Mouse (Mus musculus) urinary bladder, postnatal 36 days (tissue): ENCODE results near the gene Tm6sf1.

Source experiments
- DNase-seq, 2 experiments: peaks; one replicate each; pipeline ENCODE4 v3.0.0; 2022; ENCODE audit warnings: low spot score in 2 of 2, mixed read lengths in 1 of 2

The Tm6sf1 gene

DNA sequence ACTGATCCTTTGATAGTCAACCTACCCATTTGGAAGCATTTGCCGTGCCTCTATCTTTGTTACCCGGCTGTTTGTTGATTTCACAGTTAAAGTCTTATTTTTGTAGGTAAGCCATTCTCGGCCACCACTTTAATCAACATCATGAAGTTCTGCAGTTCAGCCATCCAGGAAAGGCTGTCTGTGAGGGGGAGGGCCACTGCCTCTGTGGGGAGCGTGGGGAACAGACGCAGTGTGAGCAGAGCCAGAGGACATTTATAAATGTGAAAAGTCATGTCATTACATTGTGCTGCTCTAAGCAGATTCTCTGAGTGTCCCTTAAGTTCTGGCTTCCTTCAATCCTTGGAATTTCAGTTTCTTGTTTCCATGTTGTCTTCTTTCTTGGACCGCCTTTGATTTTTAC, 8.6 kb upstream of the Tm6sf1 start:
- DNase-seq: no peak

DNA sequence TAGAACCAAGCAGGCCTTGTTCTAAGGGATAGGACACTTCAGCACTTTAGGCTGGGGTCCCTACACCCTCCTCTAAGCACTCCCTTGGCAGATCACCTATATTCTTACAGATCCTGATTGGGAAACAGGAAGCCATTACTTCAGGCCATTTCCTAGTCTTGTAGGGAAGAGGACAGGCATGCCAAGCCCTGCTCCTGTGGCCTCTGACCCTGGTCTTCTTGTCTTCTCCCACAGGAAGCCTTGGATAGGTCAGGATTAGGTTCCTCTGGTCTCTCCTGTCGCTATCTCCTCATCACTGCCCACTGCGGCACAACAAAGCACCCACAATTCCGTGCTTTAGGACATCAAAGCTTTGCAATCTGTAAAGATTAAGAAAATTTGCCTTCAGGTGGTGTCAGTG, 7.1 kb upstream of the Tm6sf1 start:
- no peak for DNase-seq

DNA sequence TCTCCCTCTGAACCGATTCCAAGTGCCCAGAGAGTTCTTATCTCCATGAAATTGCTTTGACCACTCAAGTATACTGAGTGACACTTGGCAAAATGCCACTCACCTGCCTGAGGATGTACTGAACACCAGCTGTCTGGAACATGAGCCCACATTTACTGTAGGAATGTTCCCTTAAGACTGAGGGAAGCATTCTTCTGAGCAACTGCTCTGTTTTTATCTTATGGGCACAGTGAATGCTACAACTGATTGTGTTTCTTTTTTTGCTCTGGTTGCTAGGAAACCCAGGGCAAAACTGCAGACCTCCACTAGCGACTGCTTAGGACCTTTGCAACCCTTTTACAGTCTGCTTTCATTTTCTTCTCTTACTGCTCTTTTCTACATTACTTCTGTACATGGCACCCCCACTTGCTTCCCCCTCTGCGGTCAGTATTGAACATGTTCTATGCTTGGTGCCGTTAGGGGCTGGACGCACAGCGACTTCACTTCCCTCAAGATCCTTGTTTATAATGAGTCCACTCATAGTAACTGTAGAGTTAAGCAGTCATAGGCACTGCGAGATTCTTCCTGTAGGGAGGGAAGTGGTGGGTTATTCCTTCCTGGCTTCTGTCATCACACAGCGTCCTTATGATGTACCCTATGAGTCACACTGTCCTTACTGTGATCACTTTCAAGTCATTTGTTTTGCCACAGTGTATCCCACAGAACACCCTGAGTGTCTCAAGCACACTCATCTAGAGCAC, 4.1 kb upstream of the Tm6sf1 start:
- no peak for DNase-seq

DNA sequence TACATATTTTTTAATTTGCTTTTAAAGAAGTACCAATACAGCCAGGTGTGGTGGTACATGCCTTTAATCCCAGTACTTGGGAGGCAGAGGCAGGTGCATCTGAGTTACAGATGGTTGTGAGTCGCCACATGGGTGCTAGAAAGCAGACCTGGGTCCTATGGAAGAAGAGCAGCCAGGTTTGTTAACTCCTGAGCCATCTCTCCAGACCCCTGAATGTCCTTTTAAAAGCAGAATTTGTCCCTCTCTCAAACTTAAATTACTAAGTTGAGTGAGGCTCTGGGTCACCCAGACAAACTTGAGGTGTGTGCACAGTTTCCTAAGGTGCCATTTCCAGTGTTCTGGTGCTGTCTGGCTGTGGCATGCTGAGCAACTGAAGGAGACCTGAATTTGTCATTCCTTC, 3.1 kb upstream of the Tm6sf1 start, which contains the start of gene Gm10160:
TSS of gene Gm10160 (minus strand) at position 101 of the 400 bp plus-strand sequence.
- DNase-seq: no peak

DNA sequence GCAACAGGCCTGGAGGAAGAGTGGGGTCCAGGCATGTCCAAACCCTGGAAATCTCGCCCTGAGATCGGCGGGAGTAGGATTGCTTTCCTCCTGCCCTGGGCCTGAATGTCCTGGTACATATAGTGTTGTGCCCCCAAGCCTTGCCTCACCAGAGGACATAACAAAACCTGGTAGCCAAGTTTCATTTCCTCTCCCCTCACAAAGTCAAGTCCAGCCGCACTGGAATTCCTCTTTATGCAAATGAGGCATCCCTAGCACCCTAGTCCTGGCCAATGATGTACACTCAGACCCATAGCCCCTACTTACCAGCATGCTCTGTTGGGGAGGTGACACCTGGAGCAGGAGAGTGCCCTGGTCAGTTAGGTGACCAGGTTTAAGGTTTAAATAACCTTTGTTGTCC, 2.6 kb upstream of the Tm6sf1 start:
- DNase-seq: no peak

DNA sequence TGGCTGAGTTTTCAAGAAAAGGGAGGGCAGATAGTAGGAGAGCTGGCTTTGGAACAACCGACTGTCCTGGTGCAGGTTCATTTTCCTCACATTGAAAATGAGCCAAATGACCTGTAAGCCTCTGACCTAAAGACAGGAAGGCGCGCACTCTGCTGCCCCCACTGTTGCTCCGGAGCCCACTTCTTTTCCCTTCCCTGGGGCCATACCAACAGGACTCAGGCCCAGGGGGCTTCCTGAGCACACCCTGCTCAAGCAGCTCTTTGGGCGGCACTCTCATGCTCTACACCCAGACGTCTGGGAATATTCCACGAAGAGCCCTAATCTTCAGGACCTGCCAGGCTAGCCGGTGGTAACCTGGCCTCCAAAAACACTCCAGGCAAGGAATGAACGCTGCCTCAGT, 565 bp upstream of the Tm6sf1 start:
- DNase-seq: no peak

DNA sequence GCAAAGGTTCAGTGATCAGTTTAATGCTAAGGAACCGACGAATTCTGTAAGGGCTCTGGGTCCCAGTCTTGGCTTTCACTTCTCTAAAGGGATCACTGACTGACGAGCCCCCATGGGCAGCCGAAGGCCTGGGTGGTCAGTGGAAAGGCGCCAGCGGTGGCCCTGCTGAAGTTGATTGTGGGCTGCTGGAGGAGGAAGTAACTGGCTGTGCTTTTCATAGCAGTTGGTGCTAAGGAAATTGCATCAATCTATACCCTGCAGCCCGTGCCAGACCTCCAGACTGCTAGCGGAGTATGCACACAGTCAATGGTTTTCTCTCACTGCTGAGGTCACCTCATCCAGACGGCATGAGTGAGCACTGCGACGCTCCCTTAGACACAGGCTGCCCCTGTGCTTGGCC, 1.3 kb downstream of the Tm6sf1 start:
- DNase-seq: no peak

DNA sequence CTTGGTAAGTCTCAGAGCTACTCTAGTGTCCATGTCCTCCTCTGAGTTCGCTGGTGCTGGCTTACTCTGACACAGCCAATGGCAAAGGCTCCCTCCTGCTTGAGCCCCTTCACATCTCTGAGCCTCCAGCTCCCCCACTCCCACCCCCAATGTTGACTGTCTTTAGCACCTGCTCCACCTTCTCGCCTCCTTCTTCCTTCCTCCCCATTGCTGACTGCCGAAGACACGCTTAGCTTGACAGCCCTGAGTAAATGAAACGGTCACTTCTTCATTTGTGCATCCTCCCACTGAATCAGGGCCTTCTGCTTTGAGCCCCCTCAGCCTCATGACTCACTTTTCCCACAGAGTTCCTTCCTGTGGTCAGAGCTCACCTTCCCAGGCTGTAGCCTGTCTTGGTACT, 2.2 kb downstream of the Tm6sf1 start:
- no peak for DNase-seq

DNA sequence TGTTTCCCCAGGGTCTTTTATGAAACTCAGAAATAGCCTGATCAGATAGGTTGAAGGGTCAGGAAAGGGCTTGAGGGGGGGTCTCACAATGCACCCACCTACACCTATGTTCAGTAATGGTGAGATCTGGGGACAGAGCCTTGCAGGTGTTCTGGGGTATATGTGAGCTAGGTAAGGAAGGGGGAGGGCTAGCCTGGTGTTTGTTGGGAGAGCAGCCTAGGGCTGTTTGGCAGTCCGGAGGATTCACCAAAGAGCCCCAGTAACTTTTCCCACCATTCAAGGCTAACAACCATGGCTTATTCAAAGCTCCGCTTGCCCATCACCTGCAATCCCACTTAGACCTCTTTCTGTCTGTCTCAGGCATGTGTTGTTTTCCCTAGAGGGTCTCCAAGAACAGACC, 2.7 kb downstream of the Tm6sf1 start:
- no peak for DNase-seq

DNA sequence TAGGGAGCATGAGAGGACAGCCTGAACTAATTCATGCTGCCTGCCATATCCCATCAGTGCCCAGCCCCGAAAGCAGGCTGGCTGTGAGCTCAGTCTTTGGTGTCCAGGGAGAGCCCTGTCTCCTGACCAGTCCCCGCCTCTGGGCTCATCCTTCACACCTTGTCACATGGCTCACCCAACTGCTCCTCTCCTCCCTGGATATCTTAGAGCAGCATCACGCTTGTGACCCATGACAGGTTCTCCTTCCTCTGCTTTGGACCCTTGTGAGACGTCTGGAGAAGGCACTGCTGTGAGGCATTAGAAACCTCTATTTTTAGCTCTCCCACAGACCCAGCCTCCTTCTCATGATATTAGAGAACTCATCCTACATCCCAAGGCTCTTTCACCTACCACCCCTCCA, 3.1 kb downstream of the Tm6sf1 start:
- DNase-seq: no peak

DNA sequence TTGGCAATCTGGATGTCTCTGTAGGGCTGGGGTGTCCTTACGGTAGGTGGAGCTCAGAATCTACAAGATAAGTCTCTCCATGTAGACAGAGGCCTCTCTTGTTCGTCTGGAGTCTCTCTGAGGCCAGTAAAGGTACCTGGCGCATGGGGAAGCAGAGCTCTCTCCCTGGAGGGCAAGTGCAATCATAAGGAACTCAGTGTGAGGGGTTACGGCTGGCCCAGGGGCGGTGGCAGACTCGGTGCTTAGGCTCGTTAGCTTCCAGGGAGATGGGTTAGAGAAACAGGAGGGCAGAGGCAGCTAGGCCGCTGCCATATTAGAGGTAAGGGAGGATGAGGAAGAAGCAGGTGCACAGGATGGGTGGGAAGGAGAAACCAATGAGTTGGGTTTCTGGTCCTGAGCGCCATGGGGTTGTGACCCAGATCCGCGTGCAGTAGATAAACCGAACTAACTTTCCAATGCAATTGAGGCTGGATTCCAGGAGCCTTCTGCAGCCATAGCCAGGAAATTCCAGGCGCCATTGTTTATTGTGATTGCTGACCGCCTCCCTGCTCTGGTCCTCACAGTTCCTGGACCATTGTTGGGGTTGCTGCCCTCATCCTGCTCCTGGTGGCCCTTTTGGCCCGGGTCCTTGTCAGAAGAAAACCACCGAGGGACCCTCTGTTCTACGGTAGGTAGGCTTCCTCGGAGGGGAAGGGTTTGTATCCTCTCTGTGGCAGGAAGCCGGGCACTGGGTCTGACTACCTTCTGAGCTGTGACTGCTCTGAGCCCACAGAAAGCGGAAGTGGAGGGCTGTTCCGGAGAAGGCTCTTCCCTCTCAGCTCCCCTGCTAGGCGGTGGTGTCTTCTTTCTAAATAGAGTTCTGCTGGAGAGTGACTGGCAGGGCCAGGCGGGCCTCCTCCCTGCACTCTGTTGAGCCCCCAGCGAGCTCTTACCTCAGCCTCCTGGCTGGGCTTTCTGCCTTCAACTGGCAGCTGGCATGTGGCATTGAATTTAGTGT, 4.1 kb downstream of the Tm6sf1 start:
- DNase-seq: no peak

DNA sequence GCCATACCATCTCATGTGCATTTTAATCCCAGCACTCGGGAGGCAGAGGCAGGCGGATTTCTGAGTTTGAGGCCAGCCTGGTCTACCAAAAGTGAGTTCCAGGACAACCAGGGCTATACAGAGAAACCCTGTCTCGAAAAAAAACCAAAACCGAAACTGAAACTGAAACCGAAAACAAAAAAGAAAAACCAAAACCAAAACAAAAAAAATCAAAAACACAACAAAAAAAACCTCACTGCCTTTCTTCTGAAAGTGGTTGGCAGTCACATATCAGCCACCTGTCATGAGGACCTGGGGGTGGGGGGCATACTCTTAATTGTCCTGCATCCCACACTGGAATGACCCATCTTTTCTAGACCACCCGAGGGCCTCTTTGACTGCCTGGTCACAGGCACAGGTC, 5.8 kb downstream of the Tm6sf1 start:
- DNase-seq: no peak

DNA sequence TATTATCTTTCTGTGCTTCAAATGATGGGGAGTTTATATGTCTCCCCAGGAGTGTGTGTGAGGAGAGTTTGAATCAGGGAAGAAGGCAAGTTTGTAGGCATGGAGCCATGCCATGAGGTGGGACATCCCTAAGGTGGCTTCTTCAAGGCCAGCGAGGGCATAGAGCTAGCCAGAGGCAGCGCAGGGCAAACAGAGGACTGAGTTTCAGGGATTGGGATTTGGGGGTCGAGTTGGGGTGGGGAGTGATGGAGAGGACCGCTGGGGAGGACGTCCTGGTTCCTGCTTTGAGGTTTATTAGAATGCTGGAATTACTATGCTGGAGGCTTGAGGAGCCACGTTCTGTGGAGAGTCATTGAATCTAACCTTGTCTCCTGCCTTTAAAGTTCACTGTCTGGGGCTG, 7.1 kb downstream of the Tm6sf1 start:
- DNase-seq: no peak

DNA sequence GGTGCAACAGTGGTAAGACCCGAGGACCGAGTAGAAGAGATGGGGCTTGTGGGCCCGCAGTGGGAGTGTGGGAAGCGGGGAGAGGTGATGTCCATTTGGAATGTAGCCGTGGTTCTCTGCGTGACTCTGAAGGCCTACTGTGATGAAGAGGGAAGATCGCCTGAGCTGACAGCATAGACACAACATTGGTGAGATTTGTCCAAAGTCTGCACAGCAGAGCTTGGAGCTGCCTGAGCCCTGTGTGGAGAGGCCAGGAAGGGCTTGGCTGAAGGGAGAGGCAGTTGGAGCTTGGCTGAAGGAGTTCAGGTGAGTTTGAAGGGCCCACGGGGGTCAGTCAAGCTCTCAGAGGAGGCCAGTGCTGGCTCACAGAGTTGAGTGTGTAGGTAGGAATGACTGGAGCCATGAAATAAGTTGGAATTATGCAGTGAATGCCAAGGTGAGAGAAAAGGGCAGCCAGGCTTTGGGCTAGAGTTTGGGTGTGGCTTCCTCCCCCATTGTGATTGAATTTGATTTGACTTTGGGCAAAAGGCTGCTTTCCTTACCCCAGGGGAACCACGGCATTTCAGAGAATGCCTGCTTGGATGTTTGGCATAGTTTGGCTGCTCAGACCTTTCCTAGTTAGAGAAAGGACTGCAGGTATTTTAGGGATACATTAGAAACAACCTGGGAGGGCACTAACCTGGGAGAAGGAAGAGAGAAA, 8.6 kb downstream of the Tm6sf1 start:
- DNase-seq: no peak

DNA sequence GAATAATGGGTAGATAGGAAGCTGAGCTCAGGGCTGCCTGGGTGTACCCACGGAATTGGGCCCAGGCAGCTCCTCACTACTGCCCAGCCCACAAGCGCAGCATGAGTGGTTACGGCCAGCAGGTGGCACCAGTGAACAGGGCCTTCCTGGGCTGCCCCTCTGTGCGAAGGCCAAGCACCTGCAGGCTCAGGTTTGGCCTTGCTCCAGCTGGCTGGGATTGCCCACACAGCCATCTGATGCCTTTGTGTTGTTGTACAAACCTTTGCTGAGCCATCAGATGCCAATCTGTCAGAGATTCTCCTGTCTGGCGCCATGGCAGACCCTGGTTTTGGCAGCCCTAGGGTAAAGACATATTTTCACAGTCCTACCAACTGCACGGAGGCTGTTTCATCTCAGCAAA, 9.4 kb downstream of the Tm6sf1 start:
- peak; percentile 33 to 63 for DNase-seq

DNA sequence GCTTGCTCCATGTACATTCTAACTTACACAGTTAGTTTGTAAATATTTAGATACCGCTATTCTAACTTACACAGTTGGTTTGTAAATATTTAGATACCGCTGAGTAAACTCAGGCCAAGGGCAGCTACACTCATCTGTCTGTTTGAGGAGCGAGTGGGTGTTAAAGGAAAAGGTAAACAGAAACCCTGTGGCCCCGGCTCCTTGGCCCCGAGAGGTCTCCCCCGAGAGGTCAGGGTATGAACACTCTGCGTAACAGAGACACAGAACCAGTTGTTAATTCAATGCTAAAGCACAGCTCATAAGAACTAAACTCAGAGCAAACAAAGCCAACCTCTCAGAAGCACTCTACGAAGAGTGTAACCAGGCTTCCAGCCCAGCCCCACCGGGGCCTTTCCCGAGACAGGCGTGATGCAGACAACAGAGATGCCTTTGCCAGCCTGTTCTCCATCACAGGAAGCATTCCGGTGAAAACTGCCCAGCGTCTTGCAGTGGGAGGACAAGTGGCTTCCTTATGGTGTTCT, 13.8 kb downstream of the Tm6sf1 start:
- DNase-seq: no peak

DNA sequence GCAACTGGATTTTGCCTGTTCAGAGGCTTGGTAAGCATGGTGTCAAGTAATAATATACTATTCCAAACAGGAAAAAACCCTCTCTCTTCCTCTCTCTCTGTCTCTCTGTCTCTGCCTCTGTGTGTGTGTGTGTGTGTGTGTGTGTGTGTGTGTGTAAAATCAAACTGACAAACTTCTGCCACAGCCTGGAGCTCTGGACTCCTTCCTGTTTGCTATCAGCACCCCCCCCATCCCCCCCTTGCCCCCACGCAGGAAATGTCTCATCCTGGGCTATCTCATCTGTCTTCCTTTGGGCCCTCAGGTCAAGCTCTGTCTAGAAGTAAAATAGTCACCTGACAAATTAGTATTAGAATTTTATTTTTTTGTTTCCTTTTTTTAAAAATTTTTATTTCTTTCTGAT, 15.0 kb downstream of the Tm6sf1 start:
- DNase-seq: no peak

DNA sequence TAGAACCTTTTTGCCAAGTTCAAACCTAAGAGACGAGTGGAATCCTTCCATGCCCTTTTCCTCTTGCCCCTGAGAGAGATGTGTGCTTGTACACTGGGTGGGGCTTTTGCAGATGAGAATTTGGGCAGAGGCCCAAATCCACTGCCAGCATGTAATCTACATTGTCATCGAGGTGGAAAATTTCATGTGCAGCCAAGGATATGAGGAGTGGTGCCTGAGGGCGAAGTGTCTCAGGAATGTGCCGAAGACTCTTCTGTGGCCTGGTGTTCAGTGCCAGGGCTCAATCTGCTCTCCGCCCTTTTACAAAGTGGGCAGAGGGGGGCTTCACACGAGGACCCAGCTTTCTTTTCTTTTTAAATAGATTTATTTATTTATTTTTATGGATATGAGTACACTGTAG, 15.8 kb downstream of the Tm6sf1 start:
- no peak for DNase-seq

DNA sequence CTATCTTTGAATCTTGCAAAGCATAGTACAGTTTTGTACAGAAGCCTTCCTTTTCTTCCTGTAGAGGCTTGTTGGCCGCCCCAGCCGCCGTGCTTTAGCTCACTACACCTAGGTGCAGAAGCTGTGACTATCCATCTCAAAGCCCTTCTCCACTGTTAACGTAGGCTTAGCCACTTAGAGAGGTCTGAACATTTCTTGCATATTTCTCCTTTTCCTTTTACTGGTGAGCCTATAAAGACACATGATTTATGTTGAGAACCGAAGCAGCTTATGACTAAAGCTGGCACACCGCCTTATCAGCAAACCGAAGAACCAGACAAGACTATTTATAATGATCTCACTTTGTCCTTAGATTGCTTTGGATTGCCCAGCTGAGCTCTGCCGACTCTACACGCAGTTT, 16.6 kb downstream of the Tm6sf1 start:
- DNase-seq: no peak

DNA sequence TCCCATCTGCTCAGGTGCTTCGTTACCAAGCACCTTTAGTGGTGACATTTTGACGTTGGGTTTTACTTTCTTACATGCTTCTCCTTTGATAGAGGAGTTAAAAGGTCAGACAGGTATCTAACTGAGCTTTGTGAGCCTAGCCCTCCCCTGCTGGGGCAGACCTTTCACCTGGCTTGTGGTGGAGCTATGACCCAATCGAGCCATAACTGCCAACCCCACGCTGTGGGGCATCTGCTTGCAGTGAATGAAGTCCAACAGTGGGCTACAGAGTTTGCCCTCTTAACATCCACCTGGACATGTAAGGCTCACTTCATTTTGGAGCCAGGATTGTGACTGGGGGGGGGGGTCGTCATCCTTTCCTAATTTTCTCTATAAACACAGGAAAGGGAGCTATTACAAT, 21.5 kb downstream of the Tm6sf1 start:
- no peak for DNase-seq

DNA sequence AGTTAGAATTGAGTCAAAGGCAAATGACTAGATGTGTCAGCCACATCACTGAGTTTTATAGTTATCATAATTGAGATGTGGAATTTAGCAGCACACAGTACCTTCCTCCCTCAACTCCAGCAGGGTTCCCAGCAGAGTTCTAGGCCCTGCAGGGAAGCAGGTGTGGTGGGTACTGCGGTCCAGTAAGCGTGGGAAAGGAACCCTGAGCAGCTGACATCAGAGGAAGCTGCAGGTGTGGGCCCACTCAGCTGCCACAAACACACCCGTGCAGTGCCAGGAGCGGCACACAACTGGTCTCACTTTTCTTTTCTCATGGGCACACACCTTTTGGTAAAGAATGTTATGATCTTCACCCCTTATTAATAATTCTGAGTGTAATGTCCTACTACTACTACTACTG, 22.0 kb downstream of the Tm6sf1 start:
- no peak for DNase-seq

DNA sequence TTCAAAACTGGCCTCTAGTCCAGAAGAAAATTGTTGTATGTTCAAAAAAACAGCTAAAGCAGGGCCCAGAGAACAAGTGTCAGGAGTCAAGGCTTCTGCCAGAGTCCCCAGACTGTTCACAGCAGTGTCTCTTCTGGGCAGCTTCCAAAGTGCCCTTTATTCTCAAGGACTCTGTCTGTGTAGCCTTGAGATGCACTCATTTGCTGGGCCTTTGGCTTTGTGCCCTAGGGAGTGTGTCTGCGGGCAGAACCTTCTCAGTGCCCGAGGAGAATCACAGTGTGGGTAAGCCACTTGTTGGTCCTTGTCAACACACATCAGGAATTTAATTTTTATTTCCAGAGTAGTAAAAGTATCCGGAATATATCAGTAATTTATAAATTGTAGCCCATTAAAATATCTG, 22.8 kb downstream of the Tm6sf1 start:
- no peak for DNase-seq
